In the genomic region with DNA sequence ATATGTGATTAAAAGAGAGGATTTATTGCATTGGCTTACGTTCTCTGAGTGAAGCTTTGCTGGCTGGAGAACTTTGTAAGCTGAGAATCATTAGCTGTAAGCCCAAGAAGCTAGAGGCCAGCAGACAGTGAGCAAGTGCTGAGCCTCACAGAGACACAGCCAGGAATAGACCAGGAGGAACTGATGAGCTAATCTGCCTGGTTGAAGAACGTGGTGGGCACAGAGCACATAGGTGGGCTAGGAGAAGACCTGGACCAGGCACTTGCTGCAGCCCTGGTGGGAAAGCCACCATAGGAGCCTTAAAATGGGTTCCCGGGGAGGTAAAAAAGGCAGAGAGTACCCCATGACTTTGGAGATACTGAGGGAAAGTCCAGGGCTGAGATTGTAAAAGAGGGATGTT, we compare ENCODE assay signal across 18 mouse cellular contexts. TPM values are rescaled to one million over a fixed set of nuclear protein-coding genes. Genes with fewer than 3 reads are reported as not detected.
DNase-seq lines count a peak whose midpoint lies in the region; ATAC-seq lines count a peak whose summit lies in the region.
"Had no signal": no experiment of that assay in that cellular context is flagged by ENCODE, and none has a peak within 500 bp of the region (broad histone marks: within the 10 kb centered on the region; RNA-seq: fewer than 3 reads in every experiment).

No protein-coding gene starts in this region.

- H3K4me3 ChIP-seq in midbrain, embryonic 11.5 days (ENCODE audit: low read depth, low read length), result no peak overlapping the region
- no peak overlapping the region for H3K4me3 ChIP-seq in midbrain, embryonic 13.5 days (replicated peaks)
- H3K4me3 ChIP-seq: embryonic facial prominence, embryonic 13.5 days; heart, embryonic 13.5 days; hindbrain, embryonic 15.5 days had no signal

- H3K27ac ChIP-seq in midbrain, embryonic 11.5 days (ENCODE audit: low read depth, low read length), result no peak overlapping the region
- no peak overlapping the region for H3K27ac ChIP-seq in midbrain, embryonic 13.5 days
- H3K27ac ChIP-seq: embryonic facial prominence, embryonic 13.5 days; heart, embryonic 13.5 days; hindbrain, embryonic 15.5 days had no signal

- no peaks in the 10 kb centered on the region for H3K36me3 ChIP-seq in midbrain, embryonic 11.5 days (ENCODE audit: control insufficient read depth, insufficient read depth, low read length)
- H3K36me3 ChIP-seq in midbrain, embryonic 13.5 days, result no peaks in the 10 kb centered on the region
- H3K36me3 ChIP-seq: embryonic facial prominence, embryonic 13.5 days; G1E; heart, embryonic 13.5 days; hindbrain, embryonic 15.5 days had no signal

- H3K4me1 ChIP-seq in midbrain, embryonic 11.5 days (ENCODE audit: control insufficient read depth, insufficient read depth, low read length), result no peaks in the 10 kb centered on the region
- peaks cover 5% of the 10 kb centered on the region; the same call in 1 of the 2 replicates for H3K4me1 ChIP-seq in midbrain, embryonic 13.5 days (replicated peaks)
- H3K4me1 ChIP-seq: heart, embryonic 13.5 days; hindbrain, embryonic 15.5 days had no signal

- H3K9me3 ChIP-seq in midbrain, embryonic 11.5 days (ENCODE audit: control insufficient read depth, low read length), result no peaks in the 10 kb centered on the region
- no peaks in the 10 kb centered on the region for H3K9me3 ChIP-seq in midbrain, embryonic 13.5 days
- H3K9me3 ChIP-seq: embryonic facial prominence, embryonic 13.5 days; G1E; heart, embryonic 13.5 days; hindbrain, embryonic 15.5 days had no signal

- H3K9ac ChIP-seq in midbrain, embryonic 11.5 days (ENCODE audit: low read length), result no peak overlapping the region
- H3K9ac ChIP-seq in midbrain, embryonic 13.5 days (replicated peaks), result no peak overlapping the region
- H3K9ac ChIP-seq: embryonic facial prominence, embryonic 13.5 days; heart, embryonic 13.5 days; hindbrain, embryonic 15.5 days had no signal

- H3K4me2 ChIP-seq in midbrain, embryonic 11.5 days, result no peak overlapping the region
- no peak overlapping the region for H3K4me2 ChIP-seq in midbrain, embryonic 13.5 days (replicated peaks)
- H3K4me2 ChIP-seq: embryonic facial prominence, embryonic 13.5 days; heart, embryonic 13.5 days; hindbrain, embryonic 15.5 days had no signal

- peak; percentile 14 for DNase-seq in gastrocnemius, postnatal 25 days
- no peak for DNase-seq in gastrocnemius, adult 8-10 months (ENCODE audit: low spot score in 2 of 2)
- DNase-seq in midbrain, embryonic 11.5 days (ENCODE audit: low spot score, missing footprints), result peak; percentile 69
- no peak for DNase-seq in kidney, postnatal 36 days
- DNase-seq: adrenal gland, adult 8-10 months; adrenal gland, postnatal 36 days; cerebellum, adult 11-12 months; cerebellum, adult 9-10 months; heart, postnatal 36 days had no signal

- H3K27me3 ChIP-seq in midbrain, embryonic 11.5 days (ENCODE audit: control insufficient read depth, insufficient read depth, low read length), result no peaks in the 10 kb centered on the region
- H3K27me3 ChIP-seq in midbrain, embryonic 13.5 days, result 0 out of 2 replicates have a peak, but pooled peaks cover under 1% of the 10 kb centered on the region
- H3K27me3 ChIP-seq: hindbrain, embryonic 15.5 days had no signal

- 78% methylated on average over 3 of the region's 3 CpGs for WGBS in midbrain, embryonic 11.5 days
- WGBS in midbrain, embryonic 13.5 days, result 84% methylated on average over 3 of the region's 3 CpGs

- ATAC-seq in midbrain, embryonic 11.5 days (ENCODE audit: low FRiP score), result no peak
- no peak for ATAC-seq in midbrain, embryonic 13.5 days
- 0 out of 2 replicates have a peak, but pooled peaks have one; percentile 34 for ATAC-seq in erythroid progenitor cell, adult 5-6 weeks (replicated peaks; ENCODE audit: low FRiP score, poor library complexity, severe bottlenecking)
- no peak for ATAC-seq in monocyte, adult 5-6 weeks (replicated peaks; ENCODE audit: insufficient number of reproducible peaks, low FRiP score, low TSS enrichment, poor library complexity, severe bottlenecking)
- ATAC-seq: forebrain, embryonic 14.5 days; intestine, embryonic 16.5 days had no signal

RNA-seq across cellular contexts. Expression of gene Bcl2l11, which starts 58.7 kb away (rescaled TPM):
- 1 to 10 TPM; 2.4 to 5.1 TPM for total RNA-seq in gastrocnemius, postnatal 25 days (2021)
- total RNA-seq in gastrocnemius, adult 8-10 months (2022), result 1 to 10 TPM; 2.7 to 5.9 (median 5.1) TPM
- 15.1 and 16.9 TPM in 2 replicates for polyA plus RNA-seq in midbrain, embryonic 11.5 days (2014; fragmentation: Nextera tagmentation; extraction: Ambion mirVana)
- 10.6 and 13.3 TPM in 2 replicates for polyA plus RNA-seq in midbrain, embryonic 13.5 days (2015; fragmentation: Nextera tagmentation; extraction: Ambion mirVana)
- total RNA-seq in erythroid progenitor cell, adult 5-6 weeks (2015; ENCODE audit: low replicate concordance), result 6.7 and 13.7 TPM in 2 replicates
- total RNA-seq in erythroid progenitor cell, adult 5-6 weeks (2017; ENCODE audit: low replicate concordance), result 17.2 and 20.7 TPM in 2 replicates
- 90.2 to 120 TPM (median 105 TPM) in 3 replicates for total RNA-seq in monocyte, adult 5-6 weeks (2017)

Comparison
In these comparisons a context has a peak if more than half of its experiments do, and no peak if none do; other contexts are left out.
1. DNase-seq: peak in gastrocnemius, postnatal 25 days (single experiment) and midbrain, embryonic 11.5 days (single experiment); none in gastrocnemius, adult 8-10 months (0 of 2) and kidney, postnatal 36 days (0 of 2).